Mouse (Mus musculus) gastrocnemius, postnatal 36 days (tissue): ENCODE results near the gene Nrtn. TPM values are rescaled to one million over a fixed set of nuclear protein-coding genes. Genes with fewer than 3 reads are reported as not detected.

Source experiments
- DNase-seq, 2 experiments: peaks; one replicate each; pipeline ENCODE4 v3.0.0; 2022
- intact Hi-C: fragments of 180-260 bp; cut with DNase I; formaldehyde crosslinking; loops from one replicate; pipeline ENCODE4 v1.15.1; 2025
- long read RNA-seq, 2 experiments: library from polyadenylated mRNA; stranded (forward); transcript quantifications; one replicate each; pipeline ENCODE4 v2.0.0; 2021
- total RNA-seq, 2 experiments: library from RNA; stranded (reverse); gene quantifications; 2 replicates each; pipeline ENCODE4 v1.2.3; 2021

Nrtn gene
- total RNA-seq: 1 to 10 TPM; 4.1 to 5.0 TPM
- long read RNA-seq, experiment 1, transcript Nrtn-201 (3 exons, 1,023 nt): major isoform, 8 of 8 reads
- long read RNA-seq, experiment 1, partial matches to known transcripts: 0 of 8 reads
- long read RNA-seq, experiment 1, other reads (novel, unspliced or antisense): 0 of 8 reads
- long read RNA-seq, experiment 2, transcript Nrtn-201 (3 exons, 1,023 nt): major isoform, 10 of 10 reads
- long read RNA-seq, experiment 2, partial matches to known transcripts: 0 of 10 reads
- long read RNA-seq, experiment 2, other reads (novel, unspliced or antisense): 0 of 10 reads

GRCm38 (mm10) chr17:56757416-56758123, at the start of gene Nrtn:
TSS of gene Nrtn (minus strand) at chr17:56757530.
- intact Hi-C loops: loop anchor here (5.0 kb wide), 5 partner anchors 35 to 145 kb away; partner anchors contain the start of genes Catsperd, Lonp1 and Rpl36
- DNase-seq: peak; percentile 76 to 80

- intact Hi-C loops: loop anchor here (5.0 kb wide), 1 partner anchor 362 kb away; no protein-coding TSS in a partner anchor
- DNase-seq: no peak
These were observed 48.5 kb upstream of the Nrtn start for GRCm38 (mm10) chr17:56805784-56806183.

GRCm38 (mm10) chr17:56804952-56805351, 47.6 kb upstream of the Nrtn start:
- intact Hi-C loops: loop anchor here (5.0 kb wide), 1 partner anchor 362 kb away; no protein-coding TSS in a partner anchor
- peak in 1 of 2 experiments; percentile 1 for DNase-seq

GRCm38 (mm10) chr17:56802065-56802464, 44.7 kb upstream of the Nrtn start:
- no peak for DNase-seq
- intact Hi-C loops: no loop called here

GRCm38 (mm10) chr17:56799276-56799675, 41.9 kb upstream of the Nrtn start:
- intact Hi-C loops: no loop called here
- DNase-seq: no peak

GRCm38 (mm10) chr17:56793614-56794319, 36.4 kb upstream of the Nrtn start:
- no peak for DNase-seq
- intact Hi-C loops: no loop called here

GRCm38 (mm10) chr17:56792588-56792987, 35.3 kb upstream of the Nrtn start:
- intact Hi-C loops: no loop called here
- no peak for DNase-seq

DNA sequence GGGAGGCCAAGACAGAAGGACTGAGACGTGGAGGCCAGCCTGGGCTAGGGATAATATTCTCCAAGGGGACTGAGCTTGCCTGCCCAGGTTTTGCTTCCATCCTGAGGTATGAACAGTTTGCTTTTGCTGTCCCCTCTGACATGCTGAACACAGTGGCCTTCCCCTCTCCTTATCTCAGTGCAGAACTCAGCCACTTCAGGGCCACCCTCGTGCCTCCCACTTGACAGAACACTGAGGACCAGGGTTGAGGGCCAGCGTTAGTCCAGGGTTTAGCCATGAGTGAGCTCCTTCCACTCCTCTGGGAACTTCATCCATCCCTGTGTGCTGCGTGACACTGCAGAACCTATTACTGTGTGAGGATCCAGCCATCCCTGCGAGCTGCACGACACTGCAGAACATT, 32.0 kb upstream of the Nrtn start:
- no peak for DNase-seq
- intact Hi-C loops: no loop called here

DNA sequence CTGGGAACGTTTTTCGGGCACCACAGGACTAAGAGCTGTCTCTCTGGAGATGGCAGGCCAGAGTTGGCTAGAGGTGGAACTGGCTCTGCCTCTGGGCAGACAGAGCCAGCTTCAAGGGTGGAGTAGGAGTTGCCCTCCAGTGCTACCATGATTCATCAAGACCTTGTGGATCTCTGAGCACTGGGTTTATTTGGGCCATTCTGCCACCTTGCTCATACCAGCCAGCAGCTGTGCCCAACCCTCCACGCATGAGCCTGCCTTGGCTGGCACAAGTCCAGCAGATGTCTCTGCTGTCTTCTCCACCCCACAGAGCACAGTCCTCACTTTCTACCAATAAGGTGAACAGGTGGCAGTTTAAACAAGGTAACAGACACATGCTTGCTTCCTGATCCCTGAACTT, 31.6 kb upstream of the Nrtn start:
- DNase-seq: no peak
- intact Hi-C loops: no loop called here

DNA sequence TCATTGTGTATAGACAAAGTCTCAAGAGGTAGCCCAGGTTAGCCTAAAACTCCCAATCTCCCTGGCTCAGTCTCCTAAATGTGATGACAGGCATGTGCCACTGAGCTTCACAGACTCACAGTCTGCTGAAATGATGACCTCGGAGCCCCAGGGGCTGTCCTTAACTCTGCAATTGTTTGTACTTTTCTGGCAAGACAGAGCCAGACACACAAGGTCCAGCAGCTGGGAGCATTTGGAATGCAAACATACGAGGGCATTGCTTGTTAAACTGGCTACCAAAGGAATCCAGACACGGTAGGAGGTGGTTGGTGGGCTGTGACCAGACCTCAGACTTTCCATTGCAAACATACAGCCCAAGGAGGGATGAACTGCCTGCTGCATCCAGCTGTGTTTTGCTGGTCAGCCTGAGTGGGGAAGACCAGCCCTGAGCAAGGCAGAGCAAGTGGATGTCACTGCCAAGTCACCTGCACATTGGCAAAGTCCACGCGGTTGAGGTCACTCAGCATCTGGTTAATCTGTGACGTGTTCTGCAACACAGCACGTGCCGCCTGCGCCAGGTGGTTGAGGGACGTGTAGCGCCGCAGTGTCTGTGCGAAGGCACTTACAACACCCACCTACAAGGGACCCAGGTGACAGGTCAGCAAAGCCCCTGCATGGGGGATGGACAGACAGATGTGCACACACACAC, 23.1 kb upstream of the Nrtn start:
- DNase-seq: no peak
- intact Hi-C loops: no loop called here

DNA sequence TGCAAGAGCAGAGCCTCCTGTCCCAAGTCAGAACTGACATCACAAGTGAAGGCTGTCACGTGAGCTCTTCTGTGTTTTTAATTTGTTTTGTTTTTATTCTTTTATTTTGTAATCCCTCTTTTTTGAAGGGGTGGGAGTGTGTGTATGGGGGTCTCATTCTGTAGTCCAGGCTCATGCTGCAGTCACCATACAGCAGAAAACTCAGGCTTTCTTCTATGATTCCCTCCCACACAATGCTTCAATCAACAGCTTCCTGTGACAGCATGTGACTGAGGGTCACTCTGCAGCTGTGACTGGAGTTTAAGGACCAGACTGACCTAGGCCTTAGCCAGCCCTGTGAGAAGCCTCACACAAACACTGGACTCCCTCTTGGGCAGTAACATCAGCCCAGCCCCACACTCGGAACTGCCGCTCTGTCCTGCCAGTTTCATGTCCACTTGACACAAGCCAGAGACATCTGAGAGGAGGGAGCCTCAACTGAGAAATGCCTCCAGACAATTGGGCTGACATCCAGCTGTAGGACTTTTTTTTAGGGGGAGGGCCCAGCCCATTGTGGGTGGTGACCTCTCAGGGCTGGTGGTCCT, 21.5 kb upstream of the Nrtn start:
- intact Hi-C loops: no loop called here
- DNase-seq: no peak

- DNase-seq: no peak
- intact Hi-C loops: no loop called here
These were observed 20.2 kb upstream of the Nrtn start for GRCm38 (mm10) chr17:56777568-56777967.

DNA sequence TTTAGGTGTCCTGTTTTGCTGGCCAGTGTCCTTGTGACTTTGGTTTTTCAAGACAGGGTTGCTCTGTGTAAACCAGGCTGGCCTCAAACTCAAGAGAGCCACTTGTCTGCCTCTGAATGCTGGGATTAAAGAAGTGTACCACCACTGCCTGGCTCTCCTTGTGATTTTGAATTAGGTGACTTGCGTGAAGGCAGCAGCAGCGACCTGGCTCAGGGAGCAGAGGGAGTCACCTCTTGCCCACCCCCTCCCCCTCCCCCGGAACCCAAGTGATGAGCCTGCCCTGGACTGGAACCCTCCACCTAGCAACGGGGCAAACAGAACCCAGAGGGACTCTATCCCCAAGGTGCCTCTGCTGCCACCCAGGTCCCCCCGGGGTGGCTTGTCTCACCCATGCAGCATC, 12.6 kb upstream of the Nrtn start, which contains the start of gene Prr22:
Gene Prr22, plus strand, starts transcription at position 301 of the 400 bp plus-strand sequence.
- intact Hi-C loops: loop anchor here (10.0 kb wide), 1 partner anchor 505 kb away; the partner anchor contains the start of gene Vav1
- no peak for DNase-seq

GRCm38 (mm10) chr17:56768941-56769340, 11.6 kb upstream of the Nrtn start:
- intact Hi-C loops: loop anchor here (10.0 kb wide), 1 partner anchor 506 kb away; the partner anchor contains the start of gene Vav1
- DNase-seq: no peak

- no peak for DNase-seq
- intact Hi-C loops: loop anchor here (10.0 kb wide), 1 partner anchor 507 kb away; the partner anchor contains the start of gene Vav1
These were observed 10.3 kb upstream of the Nrtn start for GRCm38 (mm10) chr17:56767531-56768135.

- intact Hi-C loops: loop anchor here (10.0 kb wide), 1 partner anchor 508 kb away; the partner anchor contains the start of gene Vav1
- DNase-seq: no peak
These were observed 9.5 kb upstream of the Nrtn start for GRCm38 (mm10) chr17:56766631-56767405.

DNA sequence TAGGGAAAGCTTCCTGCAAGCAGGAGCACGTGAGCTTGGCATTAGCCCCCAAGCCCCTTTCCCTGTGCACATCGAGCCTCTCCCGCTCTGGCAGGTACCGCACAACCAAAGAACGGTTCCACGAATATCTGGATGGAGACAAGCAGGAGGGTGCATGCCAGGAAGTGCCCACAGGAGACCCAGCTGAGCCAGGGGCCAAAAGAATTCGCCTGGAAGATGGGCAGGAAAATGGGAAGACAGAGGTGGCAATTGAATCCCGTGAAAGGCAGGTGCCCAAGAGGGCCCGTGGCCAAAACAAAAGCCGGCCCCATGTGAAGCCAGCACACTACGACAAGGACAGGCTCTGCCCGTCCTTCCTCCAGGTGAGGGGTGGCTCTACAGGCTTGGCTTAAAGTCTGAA, 8.1 kb upstream of the Nrtn start:
- intact Hi-C loops: loop anchor here (10.0 kb wide), 1 partner anchor 509 kb away; the partner anchor contains the start of gene Vav1
- no peak for DNase-seq
